Mouse (Mus musculus) heart, postnatal 10 days (tissue): ENCODE results near the gene Fam122b. TPM values are rescaled to one million over a fixed set of nuclear protein-coding genes. Genes with fewer than 3 reads are reported as not detected.
A peak's percentile ranks its signal among the peaks of the same experiment; 100 is the strongest.
"Not testable (repeated sequence)": the region's sequence is repeated elsewhere in the genome, so short reads cannot be mapped to it uniquely, and the experiment has no call there.

Experiments
- DNase-seq, 2 experiments: peaks; one replicate each; pipeline ENCODE4 v3.0.0; 2021
- intact Hi-C: fragments of 180-260 bp; cut with DNase I; formaldehyde crosslinking; loops from one replicate; pipeline ENCODE4 v1.15.1; 2025
- total RNA-seq, 2 experiments: library from RNA; stranded (reverse); gene quantifications; 2 replicates each; pipeline ENCODE4 v1.2.3; 2021

Gene Fam122b
- 1 to 10 TPM; 7.9 to 8.3 TPM for total RNA-seq

- intact Hi-C loops: loop anchor here (5.0 kb wide), 1 partner anchor 68 kb away; no protein-coding TSS in a partner anchor
- DNase-seq: peak; percentile 92
Observed at GRCm38 (mm10) chrX:53269289-53270062, at the start of gene Fam122b. TSS of gene Fam122b (minus strand) at chrX:53269805.

GRCm38 (mm10) chrX:53287924-53288323 is 18.3 kb upstream of the Fam122b start:
- peak in 1 of 2 experiments; percentile 2 for DNase-seq
- intact Hi-C loops: no loop called here

GRCm38 (mm10) chrX:53273124-53273523 is 3.5 kb upstream of the Fam122b start, which contains the start of gene Fam122c:
TSS of gene Fam122c (plus strand) at chrX:53273424.
- intact Hi-C loops: loop anchor here (5.0 kb wide), 1 partner anchor 64 kb away; no protein-coding TSS in a partner anchor

GRCm38 (mm10) chrX:53271628-53272027 is 2.0 kb upstream of the Fam122b start:
- intact Hi-C loops: loop anchor here (5.0 kb wide), 1 partner anchor 66 kb away; no protein-coding TSS in a partner anchor
- DNase-seq: not testable (repeated sequence)

More at GRCm38 (mm10) chrX:53273124-53273523, 3.5 kb upstream of the Fam122b start, which contains the start of gene Fam122c:
- DNase-seq: no peak

- DNase-seq: no peak
- intact Hi-C loops: loop anchor here (5.0 kb wide), 1 partner anchor 67 kb away; no protein-coding TSS in a partner anchor
Observed at GRCm38 (mm10) chrX:53270063-53270432, 443 bp upstream of the Fam122b start.

GRCm38 (mm10) chrX:53268856-53269255 is 749 bp downstream of the Fam122b start:
- intact Hi-C loops: no loop called here
- peak; percentile 62 to 70 for DNase-seq

GRCm38 (mm10) chrX:53266186-53266585 is 3.4 kb downstream of the Fam122b start:
- intact Hi-C loops: no loop called here
- DNase-seq: peak in 1 of 2 experiments; percentile 14

- peak in 1 of 2 experiments; percentile 16 for DNase-seq
- intact Hi-C loops: no loop called here
Observed at GRCm38 (mm10) chrX:53255195-53255594, 14.4 kb downstream of the Fam122b start.

GRCm38 (mm10) chrX:53240011-53240410 is 29.6 kb downstream of the Fam122b start, which contains the start of gene Plac1:
TSS of gene Plac1 (minus strand) at chrX:53240111.
- intact Hi-C loops: no loop called here
- no peak for DNase-seq

- DNase-seq: no peak
- intact Hi-C loops: no loop called here
Observed at GRCm38 (mm10) chrX:53237971-53238370, 31.6 kb downstream of the Fam122b start.

- intact Hi-C loops: no loop called here
- no peak for DNase-seq
Observed at GRCm38 (mm10) chrX:53236404-53236803, 33.2 kb downstream of the Fam122b start.

- intact Hi-C loops: loop anchor here (2.0 kb wide), 2 partner anchors 179 to 209 kb away; no protein-coding TSS in a partner anchor
- DNase-seq: peak in 1 of 2 experiments; percentile 42
Observed at GRCm38 (mm10) chrX:53233689-53234088, 35.9 kb downstream of the Fam122b start.

- intact Hi-C loops: loop anchor here (2.0 kb wide), 2 partner anchors 177 to 207 kb away; no protein-coding TSS in a partner anchor
- peak in 1 of 2 experiments; percentile 55 for DNase-seq
Observed at GRCm38 (mm10) chrX:53231965-53232364, 37.6 kb downstream of the Fam122b start.

- no peak for DNase-seq
- intact Hi-C loops: no loop called here
Observed at GRCm38 (mm10) chrX:53224353-53224944, 45.2 kb downstream of the Fam122b start.

GRCm38 (mm10) chrX:53220855-53221254 is 48.8 kb downstream of the Fam122b start:
- peak; percentile 48 to 60 for DNase-seq
- intact Hi-C loops: no loop called here

GRCm38 (mm10) chrX:53214557-53215229 is 54.9 kb downstream of the Fam122b start:
- DNase-seq: no peak
- intact Hi-C loops: loop anchor here (5.0 kb wide), 2 partner anchors 47 to 157 kb away; no protein-coding TSS in a partner anchor

- no peak for DNase-seq
- intact Hi-C loops: loop anchor here (5.0 kb wide), 2 partner anchors 47 to 157 kb away; no protein-coding TSS in a partner anchor
Observed at GRCm38 (mm10) chrX:53213838-53214237, 55.8 kb downstream of the Fam122b start.

- DNase-seq: no peak
- intact Hi-C loops: loop anchor here (5.0 kb wide), 2 partner anchors 45 to 155 kb away; no protein-coding TSS in a partner anchor
Observed at GRCm38 (mm10) chrX:53212485-53212884, 57.1 kb downstream of the Fam122b start.

GRCm38 (mm10) chrX:53211756-53212483 is 57.7 kb downstream of the Fam122b start:
- DNase-seq: peak; percentile 74 to 76
- intact Hi-C loops: loop anchor here (5.0 kb wide), 2 partner anchors 45 to 155 kb away; no protein-coding TSS in a partner anchor

- intact Hi-C loops: no loop called here
- no peak for DNase-seq
Observed at GRCm38 (mm10) chrX:53209431-53209830, 60.2 kb downstream of the Fam122b start.
